Mouse (Mus musculus): Measurements from ENCODE around the gene Fam81a.

DNA sequence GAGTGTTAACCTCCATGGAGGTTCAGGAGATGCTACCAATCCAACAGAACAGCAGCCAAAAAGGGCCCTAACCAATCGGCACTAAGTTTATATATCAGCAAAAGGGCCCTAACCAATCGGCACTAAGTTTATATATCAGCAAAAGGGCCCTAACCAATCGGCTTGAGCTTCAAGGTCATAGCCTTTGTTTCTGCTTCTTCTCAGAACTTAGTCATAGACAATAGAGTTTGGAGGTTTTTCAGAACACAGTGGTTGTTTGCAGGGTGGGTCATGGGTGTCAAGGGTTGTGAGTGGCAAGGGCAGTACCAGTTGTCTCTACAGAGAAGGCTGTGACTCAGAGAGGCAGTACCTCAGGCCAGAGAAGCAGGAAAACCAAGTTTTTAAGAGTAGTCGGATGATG is 100.2 kb downstream of the Fam81a start:
- TF ChIP-seq POLR2A (IDR thresholded peaks at IDR 0.05; ENCODE audit: extremely low read depth, insufficient read depth, low read length) (no peak), CTCF (IDR thresholded peaks at IDR 0.05; ENCODE audit: low read depth, low read length) (no peak)
